Mouse (Mus musculus) spleen, embryonic (tissue): ENCODE results near the gene Ptger1.

ENCODE experiments used
- CTCF ChIA-PET: fragments of 350-600 bp; sonication (Branson Sonifier 250); formaldehyde crosslinking; loops from one replicate; lab custom pipeline; 2022; lab: Charles Lee

The Ptger1 gene

DNA sequence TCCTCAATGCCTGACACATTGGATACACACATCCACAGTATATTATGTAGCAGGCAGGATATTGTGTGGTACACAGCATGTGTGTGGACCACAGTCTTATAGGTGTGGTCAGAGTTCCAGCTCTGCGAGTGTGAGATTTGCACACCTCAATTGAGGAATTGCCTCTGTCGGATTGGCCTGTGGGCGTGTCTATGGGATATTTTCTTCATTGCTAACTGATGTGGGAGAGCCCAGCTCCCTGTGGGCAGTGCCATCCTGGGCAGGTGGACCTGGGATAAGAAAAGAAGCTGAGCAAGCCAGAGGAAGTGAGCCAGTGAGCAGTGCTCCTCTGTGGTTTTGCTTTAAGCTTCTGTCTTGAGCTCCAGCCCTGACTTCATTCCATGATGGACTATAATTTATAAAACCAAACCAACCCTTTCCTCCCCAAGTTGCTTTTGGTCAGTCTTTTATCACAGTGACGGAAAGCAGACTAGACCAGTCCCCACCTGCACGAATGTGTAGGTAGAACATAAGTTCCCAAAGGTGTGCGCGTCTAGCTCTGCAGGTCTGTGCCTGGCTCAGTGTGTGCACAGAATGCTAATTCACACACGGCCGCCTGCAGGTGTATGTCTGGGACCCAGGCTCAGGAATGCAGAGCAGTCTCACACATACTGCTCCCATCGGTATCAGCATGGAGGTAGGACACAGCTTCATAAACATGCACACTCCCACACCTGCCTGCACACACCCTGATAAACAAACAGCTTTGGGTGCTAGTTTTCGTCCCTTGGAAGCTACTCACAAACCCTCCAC, 28.1 kb downstream of the Ptger1 start:
- CTCF ChIA-PET, result interaction anchor here (0.6 to 1.0 kb wide), 3 partner anchors 32 to 1815 kb away, joined by 3 to 5 read pairs (median 4); no protein-coding TSS in a partner anchor

DNA sequence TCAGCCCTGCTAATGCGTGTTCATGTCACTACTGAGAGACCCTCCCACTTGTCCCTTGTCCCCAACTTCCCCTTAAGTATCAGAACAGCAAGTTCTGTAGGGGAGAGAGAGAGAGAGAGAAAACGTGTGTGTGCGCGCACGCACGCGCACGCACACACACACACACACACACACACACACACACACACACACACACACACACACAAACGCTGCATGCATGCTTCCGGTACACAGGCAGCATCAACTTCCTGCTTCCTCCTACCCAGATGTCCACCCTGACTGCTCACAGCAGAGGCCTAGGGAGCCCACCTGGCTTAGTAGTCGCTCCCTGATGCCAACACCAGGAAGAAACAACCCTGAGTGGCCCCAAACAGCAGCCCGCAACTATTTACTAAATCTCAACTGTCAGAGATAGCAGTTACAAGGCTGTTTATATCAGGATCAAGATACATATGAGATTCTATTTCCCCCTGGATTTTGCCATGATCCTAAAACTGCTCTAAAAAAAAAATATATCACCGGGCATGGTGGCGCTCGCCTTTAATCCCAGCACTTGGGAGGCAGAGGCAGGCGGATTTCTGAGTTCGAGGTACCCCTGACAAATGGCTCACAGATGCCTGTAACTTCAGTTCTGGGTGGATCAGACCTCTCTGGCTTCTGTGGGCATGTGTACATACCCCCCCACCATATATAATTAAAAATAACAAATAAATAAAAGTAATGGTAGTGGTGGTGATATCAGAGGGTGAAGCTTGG, 29.1 kb downstream of the Ptger1 start:
- CTCF ChIA-PET, result interaction anchor here (0.7 kb wide), 1 partner anchor 33 kb away, joined by 5 read pairs; no protein-coding TSS in a partner anchor

- CTCF ChIA-PET, result interaction anchor here (0.5 to 1.5 kb wide), 4 partner anchors 44 to 368 kb away, joined by 3 to 9 read pairs (median 4); no protein-coding TSS in a partner anchor
Observed at GRCm38 (mm10) chr8:83697374-83698220, 31.1 kb downstream of the Ptger1 start.

DNA sequence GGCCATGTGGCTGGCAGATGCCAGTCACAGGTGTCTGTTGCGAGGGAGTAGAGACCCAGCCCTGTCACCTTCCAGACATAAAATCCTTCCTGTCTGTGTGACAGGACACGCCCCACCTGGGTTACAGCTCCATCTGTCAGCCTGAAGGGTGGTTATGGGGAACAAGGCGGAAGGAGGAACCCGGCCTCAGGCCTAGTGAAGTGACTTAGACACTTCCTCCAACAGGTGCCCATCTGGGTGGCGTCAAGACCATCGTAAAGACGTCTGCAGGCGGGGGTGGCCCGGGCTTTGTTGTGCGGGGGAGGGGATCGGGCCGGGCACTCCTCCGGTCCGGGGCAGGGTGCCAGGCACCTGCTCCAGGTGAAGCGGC, 31.8 kb downstream of the Ptger1 start:
- CTCF ChIA-PET, result no interaction called here

DNA sequence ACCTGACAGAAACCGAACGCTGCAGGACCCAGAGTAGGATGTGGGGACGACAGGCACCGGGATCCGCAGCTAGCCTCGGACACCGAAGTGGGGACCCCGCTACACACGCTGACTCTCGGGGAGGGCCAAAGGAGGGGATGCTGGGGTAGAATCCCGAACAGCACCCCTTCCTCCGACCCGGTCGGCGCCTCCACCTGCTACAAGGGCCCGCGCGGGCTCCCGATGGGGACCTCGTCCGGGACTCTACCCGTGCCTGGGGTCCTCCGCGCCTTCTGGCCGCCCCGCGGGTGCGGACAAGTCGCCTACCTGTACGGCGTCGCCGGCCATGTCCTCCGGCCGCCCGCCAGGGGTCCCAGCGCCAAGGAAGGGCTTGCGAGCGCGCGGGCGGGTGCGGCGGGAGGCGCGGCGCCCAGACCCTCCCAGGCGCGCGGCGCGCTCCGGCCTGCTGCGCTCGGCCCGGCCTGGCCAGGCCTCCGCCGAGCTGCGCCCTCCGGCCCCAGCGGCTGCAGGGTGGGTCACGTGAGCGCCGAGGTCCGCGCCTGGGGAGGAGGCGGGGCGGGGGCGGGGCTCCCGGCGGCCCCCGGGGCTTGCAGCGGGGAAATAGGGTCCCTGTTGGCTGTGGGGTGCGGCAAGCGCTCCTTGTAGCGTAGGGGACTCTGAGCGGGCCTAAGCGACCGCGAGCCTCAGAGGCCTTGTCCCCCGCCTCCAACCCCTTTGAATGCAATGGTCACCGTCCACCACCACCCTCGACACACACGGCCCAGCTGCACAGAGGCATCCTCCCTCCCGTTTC, 32.4 kb downstream of the Ptger1 start, which contains the start of gene Pkn1:
Gene Pkn1, minus strand, starts transcription at position 519 of the 793 bp plus-strand sequence.
- CTCF ChIA-PET, result interaction anchor here (0.6 kb wide), 1 partner anchor 11 kb away, joined by 3 read pairs; no protein-coding TSS in a partner anchor

- CTCF ChIA-PET, result interaction anchor here (0.6 kb wide), 1 partner anchor 11 kb away, joined by 3 read pairs; no protein-coding TSS in a partner anchor
Observed at GRCm38 (mm10) chr8:83699566-83699965, 33.1 kb downstream of the Ptger1 start.

GRCm38 (mm10) chr8:83700423-83701085, 34.1 kb downstream of the Ptger1 start:
- CTCF ChIA-PET, result no interaction called here

DNA sequence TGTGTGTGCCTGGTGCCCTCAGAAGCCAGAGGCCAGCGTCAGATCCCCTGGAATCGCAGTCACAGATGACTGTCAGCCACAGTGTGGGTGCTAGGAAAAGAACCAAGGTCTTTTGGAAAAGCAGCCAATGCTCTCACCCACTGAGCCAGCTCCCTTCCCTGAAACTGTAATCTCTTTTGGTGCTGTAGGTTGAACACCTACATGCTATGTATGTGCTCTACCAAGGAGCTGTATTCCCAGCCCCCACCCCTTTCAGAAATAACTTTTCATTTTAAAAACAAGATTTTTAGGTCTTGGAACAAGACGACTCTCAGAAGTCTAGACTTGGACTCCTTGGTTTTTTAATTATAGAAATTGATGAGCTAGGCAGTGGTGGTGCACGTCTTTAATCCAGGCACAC, 36.9 kb downstream of the Ptger1 start:
- CTCF ChIA-PET, result no interaction called here

GRCm38 (mm10) chr8:83706411-83706810, 39.9 kb downstream of the Ptger1 start:
- CTCF ChIA-PET, result no interaction called here

GRCm38 (mm10) chr8:83707554-83707953, 41.1 kb downstream of the Ptger1 start:
- CTCF ChIA-PET, result no interaction called here

DNA sequence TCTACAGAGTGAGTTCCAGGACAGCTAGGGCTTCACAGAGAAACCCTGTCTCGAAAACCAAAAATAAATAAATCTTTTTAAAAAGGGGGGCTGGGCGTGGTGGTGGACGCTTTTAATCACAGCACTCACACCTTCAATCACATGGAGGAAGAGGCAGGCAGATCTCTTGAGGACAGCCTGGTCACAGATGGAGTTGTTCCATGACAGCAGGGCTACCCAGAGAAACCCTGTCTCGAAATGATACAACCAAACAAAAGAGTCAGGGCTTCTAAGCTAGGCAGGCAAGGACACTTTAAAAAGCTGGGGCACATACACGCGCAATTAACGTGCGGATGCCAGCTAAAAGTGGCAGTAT, 48.2 kb downstream of the Ptger1 start:
- CTCF ChIA-PET, result interaction anchor here (0.5 kb wide), 1 partner anchor 92 kb away, joined by 6 read pairs; no protein-coding TSS in a partner anchor

GRCm38 (mm10) chr8:83715031-83715690, 48.7 kb downstream of the Ptger1 start, which contains the start of gene Ddx39:
TSS of gene Ddx39 (plus strand) at chr8:83715177.
- CTCF ChIA-PET, result interaction anchor here (0.5 kb wide), 1 partner anchor 92 kb away, joined by 6 read pairs; no protein-coding TSS in a partner anchor

DNA sequence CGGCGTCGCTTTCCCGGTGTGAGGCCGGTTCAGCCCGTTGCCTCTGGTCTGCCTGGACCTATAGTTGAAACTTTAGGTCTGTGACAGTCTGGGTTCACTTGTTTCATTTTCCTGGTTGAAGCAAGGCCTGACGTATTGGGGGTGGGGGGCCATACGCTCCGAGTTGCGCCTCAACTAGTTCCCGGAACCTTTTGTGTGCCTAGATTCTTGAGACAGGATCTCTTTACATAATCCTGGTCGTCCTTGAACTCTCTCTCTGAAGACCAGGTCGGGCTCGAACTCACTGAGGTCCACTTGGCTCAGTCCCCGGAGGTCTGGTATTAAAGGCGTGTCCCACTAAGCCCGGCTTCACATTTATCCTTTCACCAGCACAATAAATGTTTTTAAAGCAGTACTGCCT, 49.3 kb downstream of the Ptger1 start:
- CTCF ChIA-PET, result no interaction called here

GRCm38 (mm10) chr8:83716563-83716962, 50.1 kb downstream of the Ptger1 start:
- CTCF ChIA-PET, result no interaction called here

GRCm38 (mm10) chr8:83719048-83719447, 52.6 kb downstream of the Ptger1 start:
- CTCF ChIA-PET, result no interaction called here

DNA sequence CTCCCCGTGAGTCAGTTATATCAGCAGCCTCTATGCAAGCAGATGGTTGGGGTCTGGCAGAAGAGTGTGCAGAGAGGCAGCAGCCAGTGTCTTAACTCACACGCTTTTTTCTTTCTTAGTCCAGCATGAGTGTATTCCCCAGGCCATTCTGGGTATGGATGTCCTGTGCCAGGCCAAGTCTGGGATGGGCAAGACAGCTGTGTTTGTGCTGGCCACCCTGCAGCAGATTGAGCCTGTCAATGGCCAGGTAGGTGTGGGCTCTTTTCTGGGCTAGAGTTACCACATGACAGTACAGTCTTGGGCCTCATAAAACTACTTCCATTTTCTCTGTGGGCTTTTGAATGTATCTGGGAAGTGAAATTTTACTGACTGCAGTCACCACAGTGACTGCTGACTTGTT, 53.2 kb downstream of the Ptger1 start:
- CTCF ChIA-PET, result no interaction called here

- CTCF ChIA-PET, result interaction anchor here (0.6 to 1.0 kb wide), 3 partner anchors 15 to 325 kb away, joined by 3 read pairs; no protein-coding TSS in a partner anchor
Observed at GRCm38 (mm10) chr8:83721405-83722025, 55.0 kb downstream of the Ptger1 start.
